Mouse (Mus musculus) midbrain, embryonic 11.5 days (tissue): ENCODE measurements at regions not wholly inside any gene's neighbourhood (a gene's known extent, or its start where the extent isn't known, plus 50 kb on each side); places are given as distances from the start of the nearest gene placed in this dataset.

Source experiments
- ATAC-seq: fragments of 200-750 bp; cut with Nextera tagmentation; 2 replicates; pipeline ENCODE4 v1.8.0; 2017; ENCODE audit warnings: moderate TSS enrichment, moderate library complexity; ENCODE audit not compliant: low FRiP score
- DNase-seq: peaks from one replicate; pipeline ENCODE4 v3.0.0; 2015; ENCODE audit warnings: low spot score; ENCODE audit errors: missing footprints
- H3K27ac ChIP-seq: fragments of 300-500 bp; sonication (generic); 2 replicates; pipeline ENCODE4 v1.5.1; 2014; ENCODE audit warnings: low read depth, low read length
- H3K27me3 ChIP-seq: fragments of 300-500 bp; sonication (generic); 2 replicates; pipeline ENCODE4 v1.6.1; 2014; ENCODE audit warnings: mild to moderate bottlenecking, low read length, moderate library complexity, mixed read lengths; ENCODE audit not compliant: control insufficient read depth, insufficient read depth
- H3K36me3 ChIP-seq: fragments of 300-500 bp; sonication (generic); 2 replicates; pipeline ENCODE4 v1.6.1; 2014; ENCODE audit warnings: mild to moderate bottlenecking, low read length, moderate library complexity, mixed read lengths; ENCODE audit not compliant: control insufficient read depth, insufficient read depth
- H3K4me1 ChIP-seq: fragments of 300-500 bp; sonication (generic); 2 replicates; pipeline ENCODE4 v1.6.1; 2014; ENCODE audit warnings: low read length; ENCODE audit not compliant: control insufficient read depth, insufficient read depth
- H3K4me2 ChIP-seq: fragments of 300-500 bp; sonication (generic); 2 replicates; pipeline ENCODE4 v1.6.1; 2014; ENCODE audit warnings: mild to moderate bottlenecking, moderate library complexity
- H3K4me3 ChIP-seq: fragments of 300-500 bp; sonication (generic); 2 replicates; pipeline ENCODE4 v1.5.1; 2014; ENCODE audit warnings: low read depth, low read length
- H3K9ac ChIP-seq: fragments of 300-500 bp; sonication (generic); 2 replicates; pipeline ENCODE4 v1.6.1; 2014; ENCODE audit warnings: low read length
- H3K9me3 ChIP-seq: fragments of 300-500 bp; sonication (generic); 2 replicates; pipeline ENCODE4 v1.6.1; 2016; ENCODE audit warnings: low read length; ENCODE audit not compliant: control insufficient read depth
- WGBS: fragments of 180-500 bp; shearing (Covaris S2); extraction: QIAGEN DNeasy Blood & Tissue Kit; methylation state at CpG from one replicate; pipeline ENCODE4 v1.1.7; 2014; 5-methylcytosine and 5-hydroxymethylcytosine counted together

- Histone ChIP-seq H3K9me3 (no peaks in the 10 kb centered on the region), H3K36me3 (no peaks in the 10 kb centered on the region), H3K27ac (no peak overlapping the region), H3K4me1 (no peaks in the 10 kb centered on the region), H3K4me2 (no peak overlapping the region), H3K27me3 (no peaks in the 10 kb centered on the region), H3K9ac (no peak overlapping the region), H3K4me3 (no peak overlapping the region)
- WGBS = 32% methylated on average over 4 of the region's 4 CpGs
- ATAC-seq (no peak), DNase-seq (peak; percentile 89)
Observed at GRCm38 (mm10) chr3:105275241-105275640, 176.9 kb upstream of the Kcnd3 start.

DNA sequence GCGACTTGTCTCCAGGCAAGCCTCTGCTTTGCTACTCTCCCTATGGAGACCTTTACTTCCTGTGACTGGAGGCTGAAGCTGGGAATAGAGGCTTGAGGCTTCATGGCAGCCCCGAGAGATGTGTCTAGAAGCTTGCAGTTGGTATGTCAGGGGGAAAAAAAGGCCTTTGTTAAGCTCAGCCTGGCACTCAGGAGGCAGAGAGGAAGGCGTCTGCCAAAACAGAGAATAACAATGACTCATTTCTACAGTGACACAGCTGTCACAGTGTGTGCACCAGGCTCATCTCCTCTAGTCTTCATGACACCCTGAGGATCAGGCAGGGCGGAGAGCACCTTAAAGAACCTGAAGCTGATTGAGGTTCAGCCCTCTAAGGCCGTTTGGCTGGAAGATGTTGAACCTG lies 171.2 kb upstream of the Kcnd3 start:
- ATAC-seq (no peak), DNase-seq (no peak)
- Histone ChIP-seq H3K4me3 (no peak overlapping the region), H3K4me2 (no peak overlapping the region), H3K36me3 (no peaks in the 10 kb centered on the region), H3K4me1 (no peaks in the 10 kb centered on the region), H3K27ac (no peak overlapping the region), H3K27me3 (no peaks in the 10 kb centered on the region), H3K9ac (no peak overlapping the region), H3K9me3 (no peaks in the 10 kb centered on the region)
- WGBS = 69% methylated on average over 5 of the region's 5 CpGs

DNA sequence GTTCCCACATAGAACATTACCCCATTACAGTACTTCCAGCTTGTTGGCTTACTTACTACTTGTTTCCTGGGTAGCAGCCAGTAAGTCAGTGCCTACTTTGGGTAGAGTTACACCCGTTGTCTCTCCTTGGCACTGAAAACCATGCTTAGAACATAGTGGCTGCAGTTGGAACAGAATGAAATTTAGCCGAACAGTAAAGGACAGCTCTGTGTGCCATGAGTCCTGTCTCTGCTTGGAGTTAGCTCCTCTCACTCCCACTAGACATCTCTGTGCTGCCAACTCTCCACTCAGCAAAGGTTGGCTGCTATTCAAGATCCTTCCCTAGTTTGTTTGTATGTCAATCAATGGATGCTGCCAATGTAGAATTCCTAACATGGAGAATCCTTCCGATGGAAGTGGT lies 170.4 kb upstream of the Kcnd3 start:
- Histone ChIP-seq H3K4me3 (no peak overlapping the region), H3K27ac (no peak overlapping the region), H3K4me2 (no peak overlapping the region), H3K4me1 (no peaks in the 10 kb centered on the region), H3K9ac (no peak overlapping the region), H3K27me3 (no peaks in the 10 kb centered on the region), H3K9me3 (no peaks in the 10 kb centered on the region), H3K36me3 (no peaks in the 10 kb centered on the region)
- 95% methylated on average over 3 of the region's 3 CpGs for WGBS
- ATAC-seq (no peak), DNase-seq (no peak)

GRCm38 (mm10) chr3:105298273-105298672 lies 153.9 kb upstream of the Kcnd3 start:
- Histone ChIP-seq H3K4me2 (no peak overlapping the region), H3K9ac (no peak overlapping the region), H3K4me1 (no peaks in the 10 kb centered on the region), H3K4me3 (no peak overlapping the region), H3K9me3 (no peaks in the 10 kb centered on the region), H3K27me3 (no peaks in the 10 kb centered on the region), H3K36me3 (no peaks in the 10 kb centered on the region), H3K27ac (no peak overlapping the region)
- DNase-seq = no peak
- WGBS = 80% methylated on average over 3 of the region's 3 CpGs
- no peak for ATAC-seq

- no peak for DNase-seq
- ATAC-seq = no peak
- no peaks in the 10 kb centered on the region for H3K9me3 ChIP-seq
Observed at GRCm38 (mm10) chr3:105300693-105301548, 151.2 kb upstream of the Kcnd3 start.

DNA sequence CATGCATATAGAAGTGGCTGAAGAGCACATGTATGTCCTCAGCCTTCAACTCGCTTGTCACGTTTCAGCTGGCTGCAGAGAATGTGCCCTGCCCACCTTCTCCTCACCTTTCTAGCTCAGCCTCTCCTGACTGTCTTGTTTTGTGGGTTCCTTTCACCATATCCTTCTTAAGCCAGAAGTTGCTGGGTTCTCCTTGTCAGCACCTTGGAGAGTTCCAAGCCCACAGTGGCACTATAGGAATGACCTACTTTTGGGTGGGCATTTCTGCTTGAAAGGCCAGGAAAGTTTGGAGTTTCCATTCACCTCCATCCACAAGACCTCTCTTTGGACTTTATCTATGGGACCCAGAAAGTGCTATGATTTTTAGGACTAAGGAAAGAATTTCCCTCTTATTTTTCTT lies 144.5 kb upstream of the Kcnd3 start:
- H3K27ac ChIP-seq = no peak overlapping the region
- H3K9me3 ChIP-seq = no peaks in the 10 kb centered on the region
- ATAC-seq = no peak
- H3K4me3 ChIP-seq = no peak overlapping the region
- H3K27me3 ChIP-seq = no peaks in the 10 kb centered on the region
- no peaks in the 10 kb centered on the region for H3K4me1 ChIP-seq
- H3K4me2 ChIP-seq = no peak overlapping the region
- no peak for DNase-seq
- WGBS = 52% methylated on average over 2 of the region's 2 CpGs
- H3K36me3 ChIP-seq = no peaks in the 10 kb centered on the region
- H3K9ac ChIP-seq = no peak overlapping the region

More at GRCm38 (mm10) chr3:105300693-105301548, 151.2 kb upstream of the Kcnd3 start:
- 74% methylated on average over 7 of the region's 7 CpGs for WGBS
- Histone ChIP-seq H3K27me3 (no peaks in the 10 kb centered on the region), H3K9ac (no peak overlapping the region), H3K4me3 (no peak overlapping the region), H3K4me1 (no peaks in the 10 kb centered on the region), H3K27ac (no peak overlapping the region), H3K4me2 (no peak overlapping the region), H3K36me3 (no peaks in the 10 kb centered on the region)

DNA sequence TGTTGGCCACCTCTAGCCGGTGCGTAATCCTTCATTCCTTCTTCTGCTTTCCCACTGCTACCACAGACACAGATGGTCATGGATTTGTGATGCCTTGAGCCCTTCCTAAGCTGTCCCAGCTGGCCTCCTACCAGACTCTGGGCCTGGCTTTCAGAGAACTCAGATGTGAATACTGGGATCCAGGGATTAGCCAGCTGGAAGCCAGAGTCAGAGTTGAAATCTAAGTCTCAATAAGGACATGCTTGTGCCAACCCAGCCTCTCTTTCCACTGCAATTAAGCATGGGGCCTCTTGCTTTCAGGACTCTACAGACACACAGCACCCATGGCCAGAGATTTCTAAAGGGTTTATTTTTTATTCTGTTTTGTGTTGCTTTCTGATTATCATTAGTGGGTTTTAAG lies 143.1 kb upstream of the Kcnd3 start:
- no peak overlapping the region for H3K27ac ChIP-seq

GRCm38 (mm10) chr3:105353268-105353667 lies 98.9 kb upstream of the Kcnd3 start:
- no peak overlapping the region for H3K4me2 ChIP-seq
- H3K4me1 ChIP-seq = no peaks in the 10 kb centered on the region
- no peaks in the 10 kb centered on the region for H3K27me3 ChIP-seq
- 90% methylated on average over 4 of the region's 4 CpGs for WGBS
- H3K9ac ChIP-seq = no peak overlapping the region
- H3K27ac ChIP-seq = no peak overlapping the region
- no peaks in the 10 kb centered on the region for H3K9me3 ChIP-seq
- DNase-seq (no peak), ATAC-seq (no peak)
- no peaks in the 10 kb centered on the region for H3K36me3 ChIP-seq
- no peak overlapping the region for H3K4me3 ChIP-seq

More for the DNA sequence above, 143.1 kb upstream of the Kcnd3 start:
- H3K4me3 ChIP-seq = no peak overlapping the region
- no peaks in the 10 kb centered on the region for H3K36me3 ChIP-seq
- no peaks in the 10 kb centered on the region for H3K4me1 ChIP-seq
- ATAC-seq = no peak
- no peak for DNase-seq
- 56% methylated on average over 2 of the region's 2 CpGs for WGBS
- no peaks in the 10 kb centered on the region for H3K27me3 ChIP-seq
- no peak overlapping the region for H3K9ac ChIP-seq
- no peak overlapping the region for H3K4me2 ChIP-seq
- H3K9me3 ChIP-seq = no peaks in the 10 kb centered on the region

GRCm38 (mm10) chr3:105354123-105354931 lies 97.8 kb upstream of the Kcnd3 start:
- no peaks in the 10 kb centered on the region for H3K27me3 ChIP-seq
- no peaks in the 10 kb centered on the region for H3K9me3 ChIP-seq
- 75% methylated on average over 16 of the region's 16 CpGs for WGBS
- no peak overlapping the region for H3K27ac ChIP-seq
- no peak overlapping the region for H3K4me2 ChIP-seq
- no peak overlapping the region for H3K9ac ChIP-seq
- H3K4me1 ChIP-seq = no peaks in the 10 kb centered on the region
- DNase-seq (no peak), ATAC-seq (peak; percentile 76)
- H3K36me3 ChIP-seq = no peaks in the 10 kb centered on the region
- H3K4me3 ChIP-seq = no peak overlapping the region
